Mouse (Mus musculus) gonadal fat pad, adult 2 months (tissue): ENCODE results near the gene Fign. TPM values are rescaled to one million over a fixed set of nuclear protein-coding genes. Genes with fewer than 3 reads are reported as not detected.
A peak's percentile ranks its signal among the peaks of the same experiment; 100 is the strongest.

Experiments used
- DNase-seq: peaks from one replicate; pipeline ENCODE4 v3.0.0-alpha.2; 2012; ENCODE audit warnings: low read depth
- polyA plus RNA-seq: library from polyadenylated mRNA; depleted of rRNA; stranded (reverse); fragments of >200 nt; gene quantifications from 2 replicates; pipeline ENCODE4 v1.2.3, GENCODE M21; 2012; rRNA removed

Fign gene
- 3.0 and 5.1 TPM in 2 replicates for polyA plus RNA-seq

GRCm38 (mm10) chr2:64097937-64098617 lies at the start of gene Fign:
Gene Fign, minus strand, starts transcription at chr2:64098038.
- DNase-seq: no peak

GRCm38 (mm10) chr2:64133597-64133996 lies 35.8 kb upstream of the Fign start:
- no peak for DNase-seq

GRCm38 (mm10) chr2:64120495-64120894 lies 22.7 kb upstream of the Fign start:
- no peak for DNase-seq

GRCm38 (mm10) chr2:64116613-64117012 lies 18.8 kb upstream of the Fign start:
- DNase-seq: no peak

GRCm38 (mm10) chr2:64111133-64111532 lies 13.3 kb upstream of the Fign start:
- no peak for DNase-seq

GRCm38 (mm10) chr2:64109860-64110259 lies 12.0 kb upstream of the Fign start:
- no peak for DNase-seq

GRCm38 (mm10) chr2:64108040-64108439 lies 10.2 kb upstream of the Fign start:
- no peak for DNase-seq

- no peak for DNase-seq
Observed at GRCm38 (mm10) chr2:64098618-64099320, 931 bp upstream of the Fign start.

GRCm38 (mm10) chr2:64096721-64097411 lies 972 bp downstream of the Fign start:
- no peak for DNase-seq

GRCm38 (mm10) chr2:64096176-64096575 lies 1.7 kb downstream of the Fign start:
- DNase-seq: no peak

GRCm38 (mm10) chr2:64095561-64095960 lies 2.3 kb downstream of the Fign start:
- no peak for DNase-seq

GRCm38 (mm10) chr2:64093087-64093486 lies 4.8 kb downstream of the Fign start:
- DNase-seq: no peak

- DNase-seq: no peak
Observed at GRCm38 (mm10) chr2:64083853-64084427, 13.9 kb downstream of the Fign start.

- DNase-seq: no peak
Observed at GRCm38 (mm10) chr2:64079765-64080164, 18.1 kb downstream of the Fign start.

GRCm38 (mm10) chr2:64078551-64078950 lies 19.3 kb downstream of the Fign start:
- DNase-seq: no peak

- DNase-seq: no peak
Observed at GRCm38 (mm10) chr2:64077846-64078245, 20.0 kb downstream of the Fign start.

- DNase-seq: no peak
Observed at GRCm38 (mm10) chr2:64075873-64076272, 22.0 kb downstream of the Fign start.

- DNase-seq: no peak
Observed at GRCm38 (mm10) chr2:64074602-64075389, 23.0 kb downstream of the Fign start.

GRCm38 (mm10) chr2:64072158-64072557 lies 25.7 kb downstream of the Fign start:
- no peak for DNase-seq

- peak; percentile 3 for DNase-seq
Observed at GRCm38 (mm10) chr2:64069950-64070695, 27.7 kb downstream of the Fign start.

GRCm38 (mm10) chr2:64065511-64065910 lies 32.3 kb downstream of the Fign start:
- DNase-seq: no peak
